Mouse (Mus musculus) forebrain, embryonic 10.5 days (tissue): ENCODE data around the gene Gna14. TPM values are rescaled to one million over a fixed set of nuclear protein-coding genes. Genes with fewer than 3 reads are reported as not detected.

Experiments used
- DNase-seq: peaks from one replicate; pipeline ENCODE4 v3.0.0-alpha.2; 2017; ENCODE audit warnings: low spot score; ENCODE audit errors: extremely low spot score
- H3K27ac ChIP-seq: fragments of 300-500 bp; sonication (generic); 2 replicates; pipeline ENCODE4 v1.5.1; 2016; ENCODE audit warnings: mild to moderate bottlenecking
- H3K27me3 ChIP-seq: fragments of 300-500 bp; sonication (generic); 2 replicates; pipeline ENCODE4 v1.6.1; 2016; ENCODE audit warnings: mild to moderate bottlenecking; ENCODE audit not compliant: poor library complexity, severe bottlenecking
- H3K36me3 ChIP-seq: fragments of 300-500 bp; sonication (generic); replicated peaks from 2 replicates; pipeline ENCODE4 v1.6.1; 2016; ENCODE audit warnings: mild to moderate bottlenecking, moderate library complexity
- H3K4me1 ChIP-seq: fragments of 300-500 bp; sonication (generic); 2 replicates; pipeline ENCODE4 v1.6.1; 2016
- H3K4me3 ChIP-seq: fragments of 300-500 bp; sonication (generic); 2 replicates; pipeline ENCODE4 v1.5.1; 2016; ENCODE audit warnings: mild to moderate bottlenecking, moderate library complexity
- H3K9me3 ChIP-seq: fragments of 300-500 bp; sonication (generic); 2 replicates; pipeline ENCODE4 v1.6.1; 2016; ENCODE audit warnings: mild to moderate bottlenecking, moderate library complexity
- whole genome bisulfite sequencing: fragments of 180-500 bp; shearing (Covaris S2); methylation state at CpG from one replicate; pipeline ENCODE4 v1.1.7; 2016; 5-methylcytosine and 5-hydroxymethylcytosine counted together
- polyA plus RNA-seq: library from polyadenylated mRNA; unstranded; fragments of >200 nt; fragmentation: Nextera tagmentation; extraction: Ambion mirVana; gene quantifications from 2 replicates; pipeline ENCODE4 v1.2.1, GENCODE M21; 2016

Gene Gna14
- polyA plus RNA-seq, 1 experiment from 2014 or later = 2.6 TPM

GRCm38 (mm10) chr19:16492453-16492852 lies 56.9 kb downstream of the Gna14 start:
- Histone ChIP-seq H3K4me3 (no peak overlapping the region), H3K27me3 (no peaks in the 10 kb centered on the region), H3K36me3 (no peaks in the 10 kb centered on the region), H3K4me1 (peaks cover 25% of the 10 kb centered on the region), H3K9me3 (no peaks in the 10 kb centered on the region), H3K27ac (peak overlapping the region; percentile 83)
- 82% methylated on average over 1 of the region's 1 CpGs for WGBS
- no peak for DNase-seq

- no peaks in the 10 kb centered on the region for H3K36me3 ChIP-seq
- no peak for DNase-seq
- H3K9me3 ChIP-seq = no peaks in the 10 kb centered on the region
- H3K27me3 ChIP-seq = no peaks in the 10 kb centered on the region
- no peak overlapping the region for H3K4me3 ChIP-seq
- 0 out of 2 replicates have a peak overlapping the region, but pooled peaks have one; percentile 6 for H3K27ac ChIP-seq
- H3K4me1 ChIP-seq = peaks cover 31% of the 10 kb centered on the region
- 90% methylated on average over 10 of the region's 10 CpGs for WGBS
Measured at GRCm38 (mm10) chr19:16494816-16495516, 59.4 kb downstream of the Gna14 start.

DNA sequence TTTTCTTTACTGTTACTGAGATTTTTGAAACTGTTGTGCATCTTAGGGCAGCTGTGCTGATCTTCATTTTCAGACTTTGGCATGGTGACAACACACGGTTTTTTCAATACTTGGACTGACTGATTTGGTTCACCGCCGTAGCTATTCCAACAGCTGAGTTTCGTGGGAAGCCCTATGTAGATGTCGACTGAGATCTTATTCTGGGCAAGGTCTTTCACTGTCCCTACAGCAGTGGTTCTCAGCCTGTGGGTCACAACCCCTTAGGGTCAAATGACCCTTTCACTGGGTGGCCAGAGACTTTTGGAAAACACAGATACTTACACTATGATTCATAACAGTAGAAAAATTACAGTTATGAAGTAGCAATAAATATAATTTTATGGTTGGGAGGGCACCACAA lies 60.5 kb downstream of the Gna14 start:
- H3K27me3 ChIP-seq = no peaks in the 10 kb centered on the region
- no peak for DNase-seq
- 91% methylated on average over 5 of the region's 5 CpGs for WGBS

DNA sequence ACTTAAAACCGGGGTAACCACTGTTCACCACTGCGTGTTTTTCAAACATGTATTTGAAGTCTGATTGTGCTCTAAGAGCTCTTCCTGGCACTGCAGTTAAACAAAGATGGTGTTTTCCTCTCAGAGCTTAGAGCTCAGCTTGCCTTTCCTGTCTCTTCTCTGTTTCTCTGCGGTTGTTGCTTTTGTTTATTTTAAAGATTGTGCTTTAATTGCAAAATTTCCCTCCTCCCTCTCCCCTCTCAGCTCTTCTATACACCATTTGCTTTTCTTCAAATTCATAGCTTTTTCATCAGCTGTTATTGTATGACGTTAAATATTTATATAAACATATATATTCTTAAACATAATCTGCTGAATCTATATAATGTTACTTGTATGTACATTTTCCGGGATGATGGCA lies 66.5 kb downstream of the Gna14 start:
- Histone ChIP-seq H3K4me1 (peaks cover 36% of the 10 kb centered on the region), H3K27me3 (no peaks in the 10 kb centered on the region), H3K36me3 (no peaks in the 10 kb centered on the region), H3K4me3 (no peak overlapping the region), H3K27ac (0 out of 2 replicates have a peak overlapping the region, but pooled peaks have one; percentile 60), H3K9me3 (no peaks in the 10 kb centered on the region)
- no peak for DNase-seq
- 77% methylated on average over 5 of the region's 5 CpGs for WGBS

More for the DNA sequence above, 60.5 kb downstream of the Gna14 start:
- no peak overlapping the region for H3K27ac ChIP-seq
- no peaks in the 10 kb centered on the region for H3K36me3 ChIP-seq
- H3K4me1 ChIP-seq = peaks cover 23% of the 10 kb centered on the region
- H3K9me3 ChIP-seq = no peaks in the 10 kb centered on the region
- H3K4me3 ChIP-seq = no peak overlapping the region

GRCm38 (mm10) chr19:16506711-16507364 lies 71.3 kb downstream of the Gna14 start:
- Histone ChIP-seq H3K9me3 (peaks cover 7% of the 10 kb centered on the region), H3K36me3 (peaks cover 3% of the 10 kb centered on the region; the same call in 1 of the 2 replicates), H3K27ac (peak overlapping the region; percentile 82), H3K4me3 (no peak overlapping the region), H3K4me1 (peaks cover 36% of the 10 kb centered on the region), H3K27me3 (no peaks in the 10 kb centered on the region)
- 8% methylated on average over 6 of the region's 6 CpGs for WGBS
- DNase-seq = peak; percentile 52

- Histone ChIP-seq H3K9me3 (peaks cover 7% of the 10 kb centered on the region), H3K4me1 (peaks cover 25% of the 10 kb centered on the region), H3K27me3 (no peaks in the 10 kb centered on the region), H3K36me3 (peaks cover 3% of the 10 kb centered on the region; the same call in 1 of the 2 replicates), H3K4me3 (no peak overlapping the region), H3K27ac (no peak overlapping the region)
- DNase-seq = no peak
- WGBS = 94% methylated on average over 10 of the region's 10 CpGs
Measured at GRCm38 (mm10) chr19:16510343-16511080, 75.0 kb downstream of the Gna14 start.

DNA sequence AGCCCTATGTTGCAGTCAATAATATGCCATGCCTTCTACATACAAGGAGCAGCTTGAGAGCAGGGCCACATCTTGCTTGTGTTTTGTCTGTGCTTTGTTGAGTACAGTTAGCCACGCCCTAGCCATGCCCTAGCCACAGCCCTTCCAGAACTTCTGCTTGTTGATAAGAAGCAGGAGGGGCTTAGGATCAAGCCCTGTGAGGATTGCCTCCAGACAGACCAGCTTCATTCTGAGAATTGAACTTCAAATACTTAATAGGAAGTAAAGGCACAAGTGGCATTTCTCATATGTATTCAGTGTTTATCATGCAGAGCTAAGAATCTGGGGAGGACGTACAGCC lies 75.5 kb downstream of the Gna14 start:
- WGBS = 78% methylated on average over 2 of the region's 2 CpGs
- H3K4me1 ChIP-seq = peaks cover 19% of the 10 kb centered on the region
- H3K36me3 ChIP-seq = peaks cover 3% of the 10 kb centered on the region; the same call in 1 of the 2 replicates
- no peak for DNase-seq
- peaks cover 7% of the 10 kb centered on the region for H3K9me3 ChIP-seq
- H3K4me3 ChIP-seq = no peak overlapping the region
- H3K27ac ChIP-seq = no peak overlapping the region
- no peaks in the 10 kb centered on the region for H3K27me3 ChIP-seq

- Histone ChIP-seq H3K4me1 (peaks cover 9% of the 10 kb centered on the region), H3K27ac (no peak overlapping the region), H3K36me3 (no peaks in the 10 kb centered on the region), H3K9me3 (no peaks in the 10 kb centered on the region), H3K4me3 (no peak overlapping the region), H3K27me3 (no peaks in the 10 kb centered on the region)
- no peak for DNase-seq
- WGBS = 90% methylated on average over 4 of the region's 4 CpGs
Measured at GRCm38 (mm10) chr19:16514201-16514600, 78.6 kb downstream of the Gna14 start.

DNA sequence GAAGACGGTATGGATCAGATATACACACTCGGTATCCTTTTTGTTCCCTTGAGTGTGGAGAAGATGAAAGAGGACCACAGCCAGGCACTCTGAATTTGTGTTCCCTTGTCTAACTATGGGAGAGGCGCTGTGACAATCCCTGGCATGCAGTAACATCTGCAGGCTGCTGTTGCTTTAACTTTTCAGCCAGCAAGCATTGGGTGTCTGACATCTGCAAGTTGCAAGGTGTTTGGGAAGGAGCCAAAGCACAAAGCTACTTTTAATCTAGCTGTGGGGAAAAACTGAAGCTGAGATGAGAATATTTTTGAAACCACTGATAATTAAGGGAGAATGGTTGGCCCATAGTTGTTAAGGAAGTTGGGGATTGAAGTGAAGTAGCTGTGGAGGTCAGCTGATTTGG lies 83.0 kb downstream of the Gna14 start:
- WGBS = 81% methylated on average over 3 of the region's 3 CpGs
- Histone ChIP-seq H3K4me3 (no peak overlapping the region), H3K27me3 (no peaks in the 10 kb centered on the region), H3K27ac (no peak overlapping the region), H3K9me3 (no peaks in the 10 kb centered on the region), H3K36me3 (no peaks in the 10 kb centered on the region), H3K4me1 (peaks cover 9% of the 10 kb centered on the region)
- DNase-seq = no peak

DNA sequence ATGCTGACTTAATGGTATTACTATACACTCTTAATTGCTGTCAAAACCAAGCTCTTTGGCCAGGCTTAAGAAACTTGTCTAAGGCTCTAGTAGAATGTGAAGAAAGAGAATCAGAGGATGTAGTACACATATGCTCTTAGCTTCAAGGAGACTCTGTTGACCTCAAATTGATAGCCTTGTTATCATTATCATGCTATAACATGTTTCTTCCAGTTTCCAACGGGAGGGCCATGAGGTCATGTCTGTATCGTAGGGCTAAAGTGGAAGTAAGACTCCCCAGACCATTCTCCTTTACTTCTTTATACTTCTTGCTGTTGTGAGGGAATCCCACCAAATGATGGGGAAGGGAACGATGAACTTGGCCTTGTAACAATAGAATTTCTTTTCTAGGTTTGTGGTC lies 85.0 kb downstream of the Gna14 start:
- Histone ChIP-seq H3K36me3 (no peaks in the 10 kb centered on the region), H3K4me3 (no peak overlapping the region), H3K27me3 (no peaks in the 10 kb centered on the region), H3K4me1 (peaks cover 9% of the 10 kb centered on the region), H3K27ac (no peak overlapping the region), H3K9me3 (no peaks in the 10 kb centered on the region)
- DNase-seq = no peak
- 93% methylated on average over 3 of the region's 3 CpGs for WGBS

DNA sequence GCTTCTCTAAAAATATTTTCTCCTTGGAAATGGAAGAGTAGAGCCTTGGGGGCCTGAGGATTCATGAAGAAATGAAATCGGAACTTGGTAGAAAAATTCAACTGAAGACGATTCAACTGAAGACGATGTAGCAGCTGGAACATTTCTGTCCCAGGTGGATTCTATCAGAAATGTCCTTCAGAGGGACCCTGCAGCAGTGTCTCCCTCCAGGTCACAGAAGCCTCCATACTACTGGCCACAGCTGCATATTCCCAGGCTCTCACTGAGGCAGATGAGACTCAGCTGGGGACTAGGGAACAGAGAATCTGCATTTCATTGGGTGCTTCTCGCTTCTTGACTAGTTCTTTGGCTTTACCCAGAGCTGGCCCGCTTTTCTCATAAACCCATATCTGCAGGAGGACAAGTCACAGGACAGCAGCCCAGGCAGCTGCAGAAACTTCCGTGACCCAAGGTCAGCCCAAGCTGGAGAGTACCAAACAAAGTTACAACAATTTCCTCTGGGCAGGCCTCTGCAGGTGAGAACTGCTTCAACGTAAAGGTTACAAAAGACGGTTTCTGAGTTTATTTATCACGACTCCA lies 90.8 kb downstream of the Gna14 start:
- Histone ChIP-seq H3K27ac (no peak overlapping the region), H3K36me3 (no peaks in the 10 kb centered on the region), H3K9me3 (no peaks in the 10 kb centered on the region), H3K4me1 (peaks cover 9% of the 10 kb centered on the region), H3K27me3 (no peaks in the 10 kb centered on the region), H3K4me3 (no peak overlapping the region)
- DNase-seq = no peak
- WGBS = 92% methylated on average over 9 of the region's 9 CpGs

- Histone ChIP-seq H3K4me3 (no peak overlapping the region), H3K9me3 (no peaks in the 10 kb centered on the region), H3K27me3 (no peaks in the 10 kb centered on the region), H3K4me1 (peaks cover 9% of the 10 kb centered on the region), H3K36me3 (no peaks in the 10 kb centered on the region), H3K27ac (no peak overlapping the region)
- WGBS = 84% methylated on average over 5 of the region's 5 CpGs
- DNase-seq = no peak
Measured at GRCm38 (mm10) chr19:16527031-16527430, 91.5 kb downstream of the Gna14 start.
